Mouse (Mus musculus): ENCODE measurements around the gene Mlst8. TPM values are rescaled to one million over a fixed set of nuclear protein-coding genes. Genes with fewer than 3 reads are reported as not detected.

Gene Mlst8
- total and polyA plus RNA-seq, 3 experiments: 35.4 to 57.3 TPM; not detected in 1

DNA sequence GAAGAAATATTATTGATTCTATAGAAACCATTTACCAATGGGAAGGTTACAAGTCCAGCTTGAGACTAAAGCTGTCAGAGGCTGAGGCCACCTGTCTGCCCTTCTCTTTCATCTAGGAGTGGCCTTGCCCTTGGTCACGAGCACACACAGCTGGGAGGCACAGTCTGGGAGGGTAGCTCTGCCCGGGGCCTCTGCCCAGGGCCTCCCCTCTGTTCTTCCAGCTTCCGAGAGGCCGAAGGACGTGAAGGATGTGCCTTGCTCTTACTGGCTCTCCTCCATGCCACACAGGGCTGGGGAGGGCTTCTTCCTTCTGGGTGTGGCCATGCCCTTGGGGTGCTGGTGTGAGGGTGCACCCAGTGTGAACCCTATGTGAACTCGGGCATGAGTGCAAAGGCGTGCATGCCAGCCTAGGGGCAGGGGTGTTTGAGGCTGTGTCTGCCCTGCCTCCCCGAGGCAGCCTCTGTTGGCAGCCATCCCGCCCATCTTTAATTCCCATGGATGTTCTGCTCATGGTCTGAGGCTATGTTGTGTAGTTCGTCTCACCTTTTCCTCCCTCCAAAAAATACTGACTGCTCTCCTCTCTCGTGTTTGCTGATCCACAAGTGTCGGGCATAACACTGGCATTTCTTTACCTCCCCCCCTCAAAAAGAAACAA is 29.1 kb upstream of the Mlst8 start (continued):
- no peak for TF ChIP-seq MAZ (IDR thresholded peaks at IDR 0.05; ENCODE audit: low read depth, low read length)
- TF ChIP-seq ZNF384 (IDR thresholded peaks at IDR 0.05; ENCODE audit: low read depth, low read length): no peak

DNA sequence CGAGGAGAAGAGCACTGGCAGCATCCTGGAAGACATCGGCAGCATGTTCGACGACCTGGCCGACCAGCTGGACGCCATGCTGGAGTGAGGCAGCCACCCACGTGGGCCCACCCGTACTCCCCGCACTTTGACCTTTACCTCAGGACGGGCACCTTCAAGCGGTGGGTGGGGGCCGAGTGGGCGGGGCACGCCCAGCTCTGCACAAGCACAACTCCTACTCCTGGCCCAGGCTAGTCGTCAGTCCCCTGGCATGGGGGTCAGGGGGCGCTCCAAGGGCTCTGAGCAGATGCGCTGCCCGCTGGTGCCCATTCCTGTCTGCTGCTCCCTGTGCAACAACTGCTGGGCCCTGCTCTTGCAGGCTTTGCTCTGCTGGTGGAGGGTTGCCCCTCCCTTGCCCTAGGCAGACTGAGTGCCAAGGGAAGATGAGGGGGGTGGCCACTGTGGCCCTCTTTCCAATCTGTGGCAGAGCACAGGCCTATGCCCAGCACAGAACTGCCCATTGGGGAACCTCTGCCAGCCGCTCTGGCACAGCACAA is 28.3 kb upstream of the Mlst8 start:
- Histone ChIP-seq H3K36me3 (ENCODE audit: control insufficient read depth in 1 of 2, insufficient read depth in 2 of 2, low read length in 2 of 2) (no peaks in the 10 kb centered on the region; a peak in 1 of 4 replicates), H3K27me3 (ENCODE audit: control insufficient read depth in 1 of 2, insufficient read depth in 2 of 2, low read length in 2 of 2) (no peaks in the 10 kb centered on the region), H3K4me3 (ENCODE audit: control insufficient read depth in 1 of 2, insufficient read depth in 1 of 2, low read depth in 2 of 2, low read length in 2 of 2) (no peak overlapping the region), H3K27ac (ENCODE audit: control insufficient read depth, low read depth, low read length) (no peak overlapping the region), H3K9me3 (replicated peaks; ENCODE audit: insufficient read depth, low read length) (no peaks in the 10 kb centered on the region), H3K9ac (ENCODE audit: control insufficient read depth, low read depth, low read length, poor library complexity, severe bottlenecking) (no peak overlapping the region), H3K4me1 (ENCODE audit: control insufficient read depth in 1 of 2, insufficient read depth in 2 of 2, low read length in 2 of 2) (no peaks in the 10 kb centered on the region), H3K79me2 (ENCODE audit: control insufficient read depth, insufficient read depth, low read length, poor library complexity) (no peaks in the 10 kb centered on the region)
- DNase-seq (ENCODE audit: low read depth, low spot score): no peak
- TF ChIP-seq HCFC1 (IDR thresholded peaks at IDR 0.05; ENCODE audit: low read depth, low read length) (no peak), MAFK (IDR thresholded peaks at IDR 0.05; ENCODE audit: borderline replicate concordance, low read depth, low read length) (no peak), CTCF (IDR thresholded peaks at IDR 0.05 in 2 of 3, conservative IDR thresholded peaks at IDR 0.05 in 1 of 3; ENCODE audit: control insufficient read depth in 1 of 3, insufficient read depth in 1 of 3, low read depth in 2 of 3, low read length in 3 of 3, poor library complexity in 1 of 3, severe bottlenecking in 1 of 3) (no peak), ELF1 (IDR thresholded peaks at IDR 0.05; ENCODE audit: low read depth, low read length) (no peak), SMC3 (IDR thresholded peaks at IDR 0.05; ENCODE audit: low read depth, low read length) (no peak), TAL1 (IDR thresholded peaks at IDR 0.05; ENCODE audit: low read length) (no peak), MAX (IDR thresholded peaks at IDR 0.05; ENCODE audit: low read length) (no peak), BHLHE40 (IDR thresholded peaks at IDR 0.05; ENCODE audit: borderline replicate concordance, low read depth, low read length) (no peak), ZC3H11A (IDR thresholded peaks at IDR 0.05; ENCODE audit: low read depth, low read length) (no peak), KAT2A (conservative IDR thresholded peaks at IDR 0.05; ENCODE audit: low read depth, low read length) (no peak), TCF12 (IDR thresholded peaks at IDR 0.05; ENCODE audit: low read depth, low read length) (no peak)

DNA sequence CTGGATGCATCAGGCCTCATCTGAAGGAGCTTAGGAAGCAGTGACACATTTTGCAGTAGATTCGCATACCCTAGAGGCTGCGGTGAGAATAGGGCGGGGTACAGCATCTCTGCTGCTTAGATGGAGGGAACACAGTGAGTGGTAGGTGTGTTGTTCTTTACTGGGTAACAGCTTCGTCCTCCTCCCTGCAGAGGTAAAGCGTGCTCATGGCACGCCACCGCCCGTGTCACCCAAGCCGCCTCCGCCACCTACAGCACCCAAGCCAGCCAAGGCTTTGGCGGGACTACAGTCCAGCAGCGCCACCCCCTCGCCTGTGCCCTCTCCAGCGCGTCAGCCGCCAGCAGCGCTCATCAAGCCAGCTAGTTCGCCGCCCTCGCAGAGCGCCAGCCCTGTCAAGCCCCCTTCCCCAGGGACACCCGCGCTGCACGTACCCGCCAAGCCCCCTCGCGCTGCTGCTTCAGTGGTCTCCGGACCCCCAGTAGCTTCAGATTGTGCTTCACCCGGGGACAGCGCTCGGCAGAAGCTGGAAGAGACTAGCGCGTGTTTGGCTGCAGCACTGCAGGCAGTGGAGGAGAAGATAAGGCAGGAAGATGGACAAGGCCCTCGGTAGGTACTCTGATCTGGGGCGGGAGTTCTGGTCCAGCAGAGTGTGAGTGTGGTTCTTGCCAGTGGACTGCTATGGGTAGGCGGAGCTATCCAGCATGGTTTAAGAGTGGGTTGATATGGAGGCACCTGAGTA is 27.6 kb upstream of the Mlst8 start:
- H3K4me1 ChIP-seq (ENCODE audit: control insufficient read depth in 1 of 2, insufficient read depth in 2 of 2, low read length in 2 of 2): no peaks in the 10 kb centered on the region
- TF ChIP-seq MYB (IDR thresholded peaks at IDR 0.05; ENCODE audit: low read depth, low read length) (no peak), ZC3H11A (IDR thresholded peaks at IDR 0.05; ENCODE audit: low read depth, low read length) (no peak), JUND (IDR thresholded peaks at IDR 0.05; ENCODE audit: low read depth, low read length) (no peak), MAZ (IDR thresholded peaks at IDR 0.05; ENCODE audit: low read depth, low read length) (no peak), EP300 (IDR thresholded peaks at IDR 0.05; ENCODE audit: low read depth in 1 of 2, low read length in 2 of 2) (no peak), ELF1 (IDR thresholded peaks at IDR 0.05; ENCODE audit: low read depth, low read length) (no peak), E2F4 (IDR thresholded peaks at IDR 0.05; ENCODE audit: borderline replicate concordance, low read depth, low read length) (no peak), POLR2AphosphoS5 (IDR thresholded peaks at IDR 0.05; ENCODE audit: borderline replicate concordance, low read depth, low read length) (no peak), MXI1 (IDR thresholded peaks at IDR 0.05; ENCODE audit: low read depth, low read length) (no peak), NRF1 (IDR thresholded peaks at IDR 0.05; ENCODE audit: insufficient read depth, low read depth, low read length, poor library complexity, severe bottlenecking) (no peak), BHLHE40 (IDR thresholded peaks at IDR 0.05; ENCODE audit: borderline replicate concordance, low read depth, low read length) (no peak), SMC3 (IDR thresholded peaks at IDR 0.05; ENCODE audit: low read depth, low read length) (no peak), KAT2A (conservative IDR thresholded peaks at IDR 0.05; ENCODE audit: low read depth, low read length) (no peak), USF2 (IDR thresholded peaks at IDR 0.05; ENCODE audit: borderline replicate concordance in 1 of 2, insufficient read depth in 1 of 2, low read depth in 1 of 2, low read length in 2 of 2) (no peak), MYC (IDR thresholded peaks at IDR 0.05; ENCODE audit: low read depth, low read length) (no peak)
- H3K27me3 ChIP-seq (ENCODE audit: control insufficient read depth in 1 of 2, insufficient read depth in 2 of 2, low read length in 2 of 2): no peaks in the 10 kb centered on the region
- no peaks in the 10 kb centered on the region; a peak in 1 of 4 replicates for H3K36me3 ChIP-seq (ENCODE audit: control insufficient read depth in 1 of 2, insufficient read depth in 2 of 2, low read length in 2 of 2)
- no peaks in the 10 kb centered on the region for H3K79me2 ChIP-seq (ENCODE audit: control insufficient read depth, insufficient read depth, low read length, poor library complexity)
- no peaks in the 10 kb centered on the region for H3K9me3 ChIP-seq (replicated peaks; ENCODE audit: insufficient read depth, low read length)
- no peak for DNase-seq (ENCODE audit: low read depth, low spot score)
- no peak overlapping the region for H3K4me3 ChIP-seq (ENCODE audit: control insufficient read depth in 1 of 2, insufficient read depth in 1 of 2, low read depth in 2 of 2, low read length in 2 of 2)
- no peak overlapping the region for H3K27ac ChIP-seq (ENCODE audit: control insufficient read depth, low read depth, low read length)
- no peak overlapping the region for H3K9ac ChIP-seq (ENCODE audit: control insufficient read depth, low read depth, low read length, poor library complexity, severe bottlenecking)

All from MEL (cell line).